Mouse (Mus musculus) 3134 (cell line): ENCODE results near the gene Dnajc11.
A peak's percentile ranks its signal among the peaks of the same experiment; 100 is the strongest.

Experiments
- DNase-seq: peaks from one replicate; pipeline ENCODE4 v3.0.0-alpha.2; 2011; ENCODE audit warnings: low spot score; ENCODE audit not compliant: insufficient read length; ENCODE audit errors: extremely low read depth

Dnajc11 gene

DNA sequence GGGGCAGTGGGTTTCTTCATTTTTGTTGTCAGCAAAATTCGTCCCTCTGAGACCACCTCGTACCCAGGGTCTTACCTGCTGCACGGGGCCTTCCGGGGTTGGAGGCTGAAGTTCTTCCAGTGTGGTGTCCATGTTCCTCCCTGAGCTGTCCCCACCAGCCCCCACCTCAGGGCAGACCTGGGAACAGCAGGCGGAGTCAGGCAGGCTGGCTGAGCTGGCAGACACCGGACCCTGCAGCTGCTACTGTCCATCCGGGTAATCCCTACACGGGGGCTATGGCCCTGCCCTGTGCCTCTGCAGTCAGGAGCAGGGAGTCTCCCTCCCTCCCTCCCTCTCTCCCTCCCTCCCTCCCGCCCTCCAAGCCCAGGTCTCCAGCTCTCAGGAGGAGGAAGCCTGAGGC is 50.1 kb downstream of the Dnajc11 start:
- DNase-seq = no peak

DNA sequence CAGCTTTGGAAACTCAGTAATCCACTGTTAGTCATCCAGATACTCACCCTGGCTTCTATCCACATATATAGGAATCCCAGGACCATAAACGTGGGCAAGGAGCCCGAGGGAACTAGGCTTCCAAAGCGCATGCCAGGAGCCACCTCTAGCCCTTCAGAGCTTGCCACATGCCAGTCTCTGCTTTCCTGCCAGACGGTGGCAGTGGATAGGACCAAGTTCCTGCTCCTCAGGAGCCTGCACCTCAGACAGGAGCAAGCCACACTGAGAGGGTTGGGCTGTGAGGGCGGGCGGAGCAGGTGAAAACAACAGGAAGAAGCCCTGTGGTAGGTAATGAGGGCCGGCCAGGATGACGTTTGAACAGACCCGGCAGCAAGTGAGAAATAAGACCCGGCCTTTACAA is 52.4 kb downstream of the Dnajc11 start:
- no peak for DNase-seq

DNA sequence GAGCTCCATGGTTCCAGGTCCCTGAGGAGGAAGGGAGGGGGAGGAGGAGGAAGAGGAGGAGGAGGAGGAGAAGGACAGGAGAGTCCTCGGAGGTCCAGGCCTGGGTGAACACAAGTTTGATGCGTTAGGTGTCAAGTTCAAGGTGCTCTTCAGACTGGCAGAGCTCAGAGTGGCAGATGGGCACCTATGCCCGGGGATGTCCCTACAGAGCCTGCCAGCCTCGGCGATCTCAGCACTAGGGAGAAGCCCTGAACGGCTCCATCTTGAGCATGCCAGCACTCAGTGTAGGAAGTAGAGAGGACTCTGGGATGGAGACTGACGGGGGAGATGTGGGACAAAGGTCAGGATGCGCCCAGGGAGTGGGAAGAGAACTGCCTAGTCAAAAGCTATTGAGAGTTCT is 53.2 kb downstream of the Dnajc11 start:
- no peak for DNase-seq

DNA sequence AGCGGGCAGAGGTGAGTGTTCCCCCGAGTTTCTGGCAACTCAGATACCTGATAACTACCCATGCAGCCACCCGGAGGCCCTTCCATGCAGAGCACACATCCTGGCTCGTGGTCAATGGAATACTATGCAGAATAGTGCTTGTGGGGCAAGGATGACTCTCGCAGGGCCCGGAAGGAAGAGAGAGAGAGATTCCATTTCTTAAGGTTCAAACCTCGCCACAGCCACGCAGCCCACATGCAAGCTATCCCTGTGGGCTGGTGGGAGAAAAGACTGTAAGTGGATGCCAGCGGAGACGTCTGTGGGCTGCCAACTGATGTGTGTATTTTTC is 54.5 kb downstream of the Dnajc11 start:
- DNase-seq = no peak

DNA sequence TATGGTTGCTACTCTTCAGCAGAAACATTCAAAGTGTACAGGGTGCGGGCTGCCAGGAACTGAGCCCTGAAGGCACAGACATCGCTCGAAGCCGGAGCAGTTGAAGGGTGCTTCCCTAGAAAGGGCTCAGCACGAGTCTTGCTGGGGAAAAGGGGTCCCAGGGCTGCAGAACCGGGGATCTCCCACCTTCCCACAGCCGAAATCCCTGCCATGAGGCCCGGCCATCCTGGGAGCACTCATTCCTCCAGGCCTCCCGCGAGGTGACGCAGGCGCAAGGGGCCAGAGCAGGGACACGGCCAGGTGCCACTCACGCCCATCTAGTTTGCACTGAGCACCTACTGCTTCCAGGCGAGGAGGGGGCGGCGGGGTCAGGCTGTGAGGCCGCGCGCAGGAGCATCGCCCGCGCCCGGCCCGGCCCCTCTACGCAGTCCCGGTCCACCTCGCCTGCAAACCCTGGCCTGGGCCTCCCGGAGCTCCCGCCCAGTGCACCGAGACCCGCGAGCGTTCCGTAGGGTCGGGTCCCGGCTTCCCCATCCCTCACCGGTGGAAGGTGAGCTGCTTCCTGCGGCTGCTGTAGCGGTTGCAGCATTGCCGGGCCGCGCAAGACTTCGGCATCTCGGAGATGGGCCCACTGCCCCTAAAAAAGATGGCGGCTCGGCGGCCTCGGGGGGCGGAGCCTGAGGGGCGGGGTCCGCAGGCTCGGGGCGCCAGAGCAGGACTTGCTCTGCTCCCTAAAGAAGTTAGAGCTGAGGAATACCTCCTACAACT is 55.0 kb downstream of the Dnajc11 start, which contains the start of gene Thap3:
Gene Thap3, minus strand, starts transcription at position 656 of the 768 bp plus-strand sequence.
- peak; percentile 78 for DNase-seq

DNA sequence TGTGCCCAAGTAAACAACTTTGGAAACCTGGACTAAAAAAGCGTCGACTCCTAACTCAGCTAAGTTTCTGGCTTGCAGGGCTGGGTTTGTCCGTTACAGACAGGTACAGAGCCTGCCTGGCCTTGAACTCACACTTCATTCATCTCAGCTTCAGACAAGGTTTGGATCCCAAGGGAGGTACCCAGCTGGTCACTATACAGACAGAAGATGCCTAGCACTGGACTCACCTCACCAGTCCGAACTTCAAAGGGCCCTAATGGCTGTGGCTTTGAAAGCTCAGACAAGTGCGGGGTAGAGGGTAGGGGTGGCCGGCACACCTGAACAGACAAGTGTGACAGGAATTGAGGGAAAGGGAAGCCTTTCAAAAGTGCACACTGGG is 55.6 kb downstream of the Dnajc11 start:
- DNase-seq = no peak

DNA sequence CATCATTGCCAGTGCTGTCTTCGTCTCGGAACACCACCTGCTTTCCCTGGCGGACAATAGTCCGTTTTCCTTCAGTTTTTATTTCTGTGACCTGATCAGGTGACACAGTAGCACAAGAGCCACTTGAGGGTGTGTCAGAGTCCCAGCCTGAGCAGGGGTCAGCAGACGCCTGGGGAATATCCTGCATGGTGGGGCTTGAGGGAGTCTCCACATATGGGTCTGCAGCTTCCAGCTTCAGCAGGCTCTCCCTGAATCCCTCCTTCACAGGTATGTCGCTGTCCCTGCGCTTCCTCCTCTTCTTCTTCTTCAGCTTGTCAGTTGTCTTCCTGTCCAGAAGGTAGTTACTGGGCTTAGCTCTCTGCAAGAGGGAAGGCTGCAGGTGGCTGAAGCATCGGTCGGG is 58.6 kb downstream of the Dnajc11 start:
- no peak for DNase-seq

DNA sequence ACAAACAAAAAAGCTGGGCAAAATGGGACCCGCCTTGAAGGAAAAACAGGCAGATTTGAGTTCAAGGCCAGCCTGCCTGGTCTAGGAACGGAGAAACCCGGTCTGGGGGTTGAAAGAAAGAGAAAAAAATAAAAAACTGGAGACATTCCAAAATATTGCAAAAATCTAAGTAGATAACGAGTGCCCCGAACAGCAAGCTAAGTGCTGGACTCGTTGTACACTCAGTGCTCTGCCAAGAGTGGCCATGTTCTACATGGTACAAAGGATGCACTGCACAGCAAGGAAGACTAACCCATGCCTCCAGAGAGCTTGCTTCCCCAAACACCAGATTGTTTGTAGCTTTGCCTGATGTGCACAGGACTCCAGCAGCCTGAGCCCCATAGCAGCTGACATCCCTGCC is 59.5 kb downstream of the Dnajc11 start:
- DNase-seq = no peak

DNA sequence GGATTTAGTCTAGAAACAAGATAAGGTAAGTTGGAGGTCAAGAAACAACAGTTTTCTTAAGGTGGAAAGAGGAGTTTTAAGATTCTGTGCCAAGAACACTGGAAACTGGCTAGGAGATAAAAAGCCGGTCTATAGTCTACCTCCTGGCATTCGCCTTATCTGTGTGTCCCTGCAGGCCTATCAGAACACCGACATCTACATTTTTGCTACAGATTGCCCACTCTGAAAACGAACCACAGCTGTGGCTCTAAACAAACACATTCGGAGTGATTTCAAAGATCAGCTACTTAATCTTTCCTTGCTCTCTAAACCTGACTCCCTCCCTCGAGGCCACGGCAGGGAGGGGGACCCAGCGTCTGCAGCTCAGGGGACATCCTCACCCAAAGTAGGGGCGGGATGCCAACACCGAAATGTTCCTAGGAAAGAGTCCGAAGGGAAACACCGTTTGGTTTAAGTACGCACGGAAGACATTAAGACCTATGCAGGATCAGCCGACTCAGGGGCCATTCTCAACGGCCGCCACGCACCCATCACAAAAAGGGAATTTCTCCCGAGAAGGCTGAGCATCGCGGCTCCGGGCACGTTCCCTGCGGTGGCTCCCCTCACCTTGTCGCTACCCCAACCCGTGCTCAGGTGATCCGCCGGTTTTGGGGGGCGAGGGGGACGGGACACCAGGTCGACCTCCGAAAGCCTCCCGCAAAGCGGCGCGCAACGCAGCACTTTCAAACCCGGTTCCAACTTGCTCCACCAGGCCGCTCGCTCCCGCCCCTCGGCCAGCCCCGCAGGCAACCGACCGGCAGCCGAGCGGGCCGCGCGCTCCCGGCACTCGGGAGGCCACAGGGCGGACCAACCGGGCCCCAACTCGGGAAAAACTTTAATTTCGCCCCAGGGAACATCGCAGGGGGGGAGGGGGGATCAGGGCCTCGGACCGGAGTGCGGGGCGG is 61.0 kb downstream of the Dnajc11 start:
- peak; percentile 36 for DNase-seq

DNA sequence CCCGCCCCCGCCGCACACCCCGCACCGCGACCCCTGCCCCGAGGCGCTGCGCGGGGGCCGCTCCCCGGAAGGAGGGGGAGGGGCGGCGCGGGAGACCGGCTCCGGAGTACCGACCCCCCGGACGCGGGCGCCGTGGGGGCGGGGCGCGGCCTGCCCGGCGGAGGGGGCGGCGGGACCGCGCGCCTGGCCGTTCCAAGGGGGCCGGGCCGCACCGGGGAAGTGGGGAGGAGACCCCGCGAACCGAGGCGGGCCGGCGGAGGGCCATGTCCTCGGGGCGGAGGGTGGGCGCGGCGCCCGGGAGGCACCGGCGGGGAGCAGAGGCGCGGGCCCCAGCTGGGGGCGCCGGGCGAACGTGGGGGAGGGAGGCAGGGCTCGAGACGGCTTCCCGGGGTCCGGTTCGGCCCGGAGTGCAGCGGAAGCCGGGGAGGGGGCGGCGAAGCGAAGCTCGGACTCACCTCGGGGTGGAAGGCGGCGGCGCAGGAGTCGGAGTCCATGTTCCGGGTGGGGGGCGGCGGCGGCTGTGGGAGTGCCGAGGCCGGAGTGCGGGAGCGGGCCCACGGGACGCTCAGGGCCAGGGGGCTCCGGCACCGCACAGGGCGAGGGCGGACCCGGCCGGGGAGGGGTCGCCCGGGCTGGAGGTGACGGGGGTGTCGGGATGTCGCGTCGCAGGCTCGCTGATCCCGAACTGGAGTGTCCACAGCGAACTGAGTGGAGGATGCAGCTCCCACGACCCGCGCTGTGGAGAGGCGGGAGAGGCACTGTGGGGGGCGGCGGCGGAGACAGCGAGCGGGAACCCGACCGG is 62.1 kb downstream of the Dnajc11 start:
- no peak for DNase-seq

DNA sequence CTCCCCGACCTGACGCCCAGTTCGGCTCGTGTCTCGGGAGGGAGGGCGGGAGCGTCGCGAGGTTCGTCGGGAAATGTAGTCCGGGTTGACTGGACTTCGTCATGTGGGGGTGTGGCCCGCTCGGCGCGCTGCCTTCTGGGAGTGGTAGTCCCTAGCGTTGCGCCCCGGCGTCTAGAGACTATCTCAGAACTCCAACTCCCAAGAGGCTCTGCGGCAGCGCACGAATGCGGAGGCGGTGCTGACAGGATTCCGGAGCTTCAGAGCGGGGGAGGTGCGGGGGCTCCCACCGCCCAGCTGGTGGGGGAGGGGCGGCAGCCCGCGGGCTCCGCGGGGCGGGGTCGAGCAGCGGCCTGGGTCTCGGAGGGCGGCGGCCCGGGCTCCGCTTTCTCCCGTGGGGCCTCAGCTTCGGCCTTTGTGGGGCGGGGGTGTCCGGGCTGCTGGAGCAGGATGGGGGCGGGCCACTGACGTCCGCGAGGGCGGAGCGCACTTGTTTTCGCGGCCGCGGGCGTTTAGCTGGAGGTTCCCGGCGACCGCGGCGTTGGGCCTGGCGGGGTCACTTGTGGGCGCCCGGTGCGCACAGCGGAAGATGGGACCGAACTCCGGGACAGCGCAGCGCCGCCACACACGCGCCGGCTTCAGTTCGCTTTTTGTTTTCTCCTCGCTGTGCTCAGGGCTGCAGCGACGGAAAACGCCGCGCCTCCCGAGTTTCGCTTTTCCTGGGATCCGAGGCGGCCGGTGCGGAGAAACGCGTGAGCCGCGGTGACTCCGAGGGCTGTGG is 62.9 kb downstream of the Dnajc11 start, which contains the start of gene Phf13:
Gene Phf13, minus strand, starts transcription at position 86 of the 778 bp plus-strand sequence.
- peak; percentile 94 for DNase-seq

DNA sequence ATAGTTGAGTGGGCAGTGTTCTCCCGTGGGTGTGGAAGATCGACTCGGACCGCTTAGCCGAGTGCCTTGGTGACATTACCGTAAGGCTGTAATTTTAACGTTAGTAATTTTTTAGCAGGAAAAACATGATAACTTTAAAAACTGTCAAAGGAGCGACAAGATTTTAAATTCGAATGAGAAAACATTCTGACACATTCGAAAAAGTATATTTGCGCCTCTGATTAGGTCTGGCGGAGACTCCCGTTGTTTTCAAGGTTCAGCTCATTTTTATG is 63.4 kb downstream of the Dnajc11 start:
- DNase-seq = no peak

DNA sequence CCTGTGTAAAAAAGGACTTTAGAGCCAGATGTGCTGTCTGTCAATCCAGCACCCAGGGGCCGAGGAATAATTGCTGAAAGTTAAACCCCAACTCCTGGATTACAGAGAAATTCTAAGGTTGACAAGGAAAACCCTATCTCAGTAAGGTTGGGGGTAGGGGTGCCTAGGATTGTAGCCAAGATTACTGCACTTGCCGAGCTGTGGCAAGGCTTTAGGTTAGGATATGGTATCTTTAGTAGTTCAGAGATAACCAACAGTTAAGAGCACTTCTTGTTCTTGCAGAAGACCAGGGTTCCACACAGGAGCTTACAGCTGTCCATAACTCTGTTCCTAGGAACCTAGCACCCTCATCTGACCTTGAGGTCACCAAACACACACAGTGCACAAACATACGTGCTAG is 64.2 kb downstream of the Dnajc11 start:
- DNase-seq = no peak

DNA sequence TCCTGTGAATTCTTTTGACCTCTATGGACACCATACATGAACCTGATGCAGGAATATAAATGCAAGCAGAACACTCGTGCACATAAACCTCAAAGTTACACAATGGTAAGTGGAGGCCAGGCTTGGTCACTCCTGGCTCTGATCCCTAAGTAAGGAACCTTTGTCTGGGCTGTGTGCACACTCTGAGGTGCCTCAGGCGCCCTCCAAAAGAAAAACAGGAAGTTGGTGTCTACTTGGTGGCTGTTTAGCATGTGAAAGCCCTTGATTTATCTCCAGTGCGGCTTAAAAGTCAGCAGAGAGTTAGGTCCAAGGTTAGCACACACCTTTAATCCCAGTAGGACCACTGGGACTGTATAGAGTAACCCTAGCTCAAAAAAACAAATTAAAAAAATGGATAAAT is 66.0 kb downstream of the Dnajc11 start:
- no peak for DNase-seq

DNA sequence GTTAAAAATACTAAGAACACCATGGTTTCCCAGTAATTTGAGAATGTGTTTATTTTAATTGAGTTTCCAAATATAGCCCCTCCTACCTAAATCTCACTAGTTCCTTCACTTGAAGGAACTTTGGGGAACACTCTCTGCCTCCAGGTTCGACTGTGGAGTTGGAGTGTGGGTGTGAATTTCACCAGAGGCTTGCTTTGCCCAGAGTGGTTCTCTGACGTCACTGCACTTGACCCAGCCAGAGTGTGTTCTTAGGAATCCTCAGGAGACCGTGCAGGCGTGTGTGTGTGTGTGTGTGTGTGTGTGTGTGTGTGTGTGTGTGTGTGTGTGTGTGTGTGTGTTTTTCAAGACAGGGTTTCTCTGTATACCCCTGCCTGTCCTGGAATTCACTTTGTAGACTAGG is 67.4 kb downstream of the Dnajc11 start:
- DNase-seq = no peak

DNA sequence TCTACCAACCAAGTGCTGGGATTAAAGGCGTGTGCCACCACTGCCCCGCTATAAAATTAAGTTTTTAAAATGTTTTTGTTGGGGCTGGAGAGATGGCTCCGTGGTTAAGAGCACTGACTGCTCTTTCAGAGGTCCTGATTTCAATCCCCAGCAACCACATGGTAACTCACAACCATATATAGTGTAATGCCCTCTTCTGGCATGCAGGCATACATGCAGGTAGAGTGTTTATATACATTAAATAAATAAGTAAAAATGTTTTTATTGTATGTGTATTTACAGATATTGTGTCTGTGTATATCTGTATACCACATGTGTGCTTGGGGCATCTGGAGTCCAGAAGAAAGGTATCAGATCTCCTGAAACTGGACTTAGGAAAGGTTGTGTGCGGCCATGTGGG is 67.8 kb downstream of the Dnajc11 start:
- DNase-seq = no peak

DNA sequence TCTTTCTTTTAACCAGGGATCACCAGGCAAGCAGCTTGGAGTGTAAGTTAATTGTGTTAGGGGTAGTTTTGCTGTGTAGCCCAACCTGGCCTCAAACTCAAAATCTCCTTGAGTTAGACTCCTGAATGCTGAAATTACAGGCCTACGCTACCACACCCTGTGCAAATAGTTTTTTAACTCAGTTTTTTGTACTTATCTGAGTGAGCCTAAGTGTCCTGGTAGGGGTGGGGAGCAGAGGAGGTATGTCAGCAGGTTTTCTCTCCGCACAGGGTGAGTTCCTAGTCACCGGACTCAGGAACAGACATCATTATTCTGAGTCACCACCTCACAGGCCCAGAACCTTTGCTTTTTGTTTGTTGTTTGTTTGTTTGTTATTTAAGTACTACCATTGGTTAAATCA is 68.6 kb downstream of the Dnajc11 start:
- no peak for DNase-seq

DNA sequence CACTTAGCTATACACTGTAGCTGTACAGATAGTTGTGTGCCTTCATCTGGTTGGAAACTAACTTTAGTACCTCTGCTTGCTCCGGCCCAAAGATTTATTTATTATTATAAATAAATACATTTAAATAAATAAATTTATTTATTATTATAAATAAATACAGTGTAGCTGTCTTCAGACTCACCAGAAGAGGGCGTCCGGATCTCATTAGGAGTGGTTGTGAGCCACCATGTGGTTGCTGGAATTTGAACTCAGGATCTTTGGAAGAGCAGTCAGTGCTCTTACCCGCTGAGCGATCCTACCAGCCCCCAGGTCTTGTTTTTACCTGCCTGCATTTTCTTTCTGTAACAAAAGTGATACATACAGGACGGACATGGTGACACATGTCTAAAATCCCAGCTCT is 72.6 kb downstream of the Dnajc11 start:
- DNase-seq = no peak

DNA sequence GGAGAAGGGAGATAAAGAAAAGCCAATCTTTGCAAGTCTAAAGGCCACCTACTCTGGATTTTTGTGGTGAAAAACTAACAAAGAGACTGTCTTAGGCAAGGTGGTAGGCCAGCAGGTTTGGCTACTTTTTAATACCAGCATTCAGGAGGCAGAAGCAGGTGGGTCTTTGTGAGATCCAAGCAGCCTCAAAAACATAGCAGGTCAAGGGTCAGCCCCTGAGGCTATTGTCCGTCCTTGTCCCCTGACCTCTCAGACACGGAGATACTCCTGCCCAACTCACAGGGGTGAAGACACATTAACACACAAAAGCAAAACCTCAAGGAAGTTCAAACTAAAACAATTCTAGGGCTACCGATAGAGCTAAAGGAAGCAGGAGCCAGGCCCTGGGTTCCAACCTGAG is 73.3 kb downstream of the Dnajc11 start:
- no peak for DNase-seq

DNA sequence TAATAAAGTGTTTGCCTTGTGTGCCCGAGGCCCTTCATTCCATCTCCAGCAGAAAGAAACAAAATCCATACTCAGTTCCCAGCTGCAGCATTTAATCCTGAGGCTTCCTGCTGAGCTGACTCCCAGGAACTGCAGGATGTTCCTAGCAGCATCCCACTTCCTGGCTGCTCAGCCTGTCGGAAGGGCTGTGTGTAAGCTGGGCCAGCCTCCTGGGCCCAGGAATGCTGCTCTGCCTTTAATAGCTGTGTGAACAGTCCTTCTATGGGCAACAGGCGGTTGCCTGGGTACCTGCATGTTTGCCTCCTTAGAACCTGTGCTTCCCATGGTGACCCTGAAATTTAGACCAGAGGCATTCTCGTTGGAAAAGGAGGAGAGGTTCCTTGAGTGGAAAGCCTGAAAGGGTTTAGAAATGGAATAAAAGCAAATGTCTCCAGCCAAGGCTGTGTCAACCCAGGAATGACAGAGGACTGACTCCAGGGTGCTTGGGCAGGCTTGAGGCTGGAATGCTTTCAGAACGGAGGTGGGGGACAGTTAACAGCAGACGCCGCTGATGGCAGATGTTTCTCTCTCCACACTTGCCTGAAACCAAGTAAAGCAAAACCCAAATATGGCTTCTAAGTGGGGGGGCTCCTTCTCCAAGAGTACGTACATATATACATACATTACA is 74.1 kb downstream of the Dnajc11 start:
- peak; percentile 45 for DNase-seq
